Mouse (Mus musculus) frontal cortex, adult (tissue): ENCODE measurements around the gene Kcnk2.

Source experiments
- ATAC-seq: cut with Nextera tagmentation; 2 replicates; pipeline ENCODE4 v1.9.2; 2017; ENCODE audit warnings: mild to moderate bottlenecking, moderate library complexity, mixed read lengths; ENCODE audit not compliant: low TSS enrichment

Kcnk2 gene

GRCm38 (mm10) chr1:189402223-189402943 is at the start of gene Kcnk2:
TSS of gene Kcnk2 (minus strand) at chr1:189402273.
- ATAC-seq, result no peak

GRCm38 (mm10) chr1:189440741-189441140 is 38.7 kb upstream of the Kcnk2 start:
- ATAC-seq, result no peak

DNA sequence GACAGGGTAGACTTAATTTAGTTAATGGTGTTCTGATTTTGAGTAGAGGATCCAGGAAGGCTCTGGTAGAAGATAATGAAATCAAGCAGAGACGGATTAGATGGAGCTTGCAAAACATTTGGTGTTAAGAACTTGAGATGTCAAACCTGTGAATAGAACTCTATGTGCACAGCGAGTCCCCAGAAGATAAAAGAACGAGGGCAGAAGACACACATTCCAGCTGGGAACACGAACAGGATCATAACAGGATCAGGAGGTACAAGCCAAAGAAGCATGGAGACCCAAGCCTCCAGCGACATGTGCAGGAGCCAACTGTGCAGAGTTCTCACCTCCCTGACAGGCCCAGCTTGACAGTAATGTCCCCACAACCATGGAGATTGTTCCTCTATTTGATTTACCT is 35.1 kb upstream of the Kcnk2 start:
- ATAC-seq, result no peak

- no peak for ATAC-seq
These were observed 33.4 kb upstream of the Kcnk2 start for GRCm38 (mm10) chr1:189435452-189435851.

- no peak for ATAC-seq
These were observed 29.4 kb upstream of the Kcnk2 start for GRCm38 (mm10) chr1:189431479-189431878.

GRCm38 (mm10) chr1:189430534-189430933 is 28.5 kb upstream of the Kcnk2 start:
- no peak for ATAC-seq

GRCm38 (mm10) chr1:189429566-189429965 is 27.5 kb upstream of the Kcnk2 start:
- ATAC-seq, result no peak

DNA sequence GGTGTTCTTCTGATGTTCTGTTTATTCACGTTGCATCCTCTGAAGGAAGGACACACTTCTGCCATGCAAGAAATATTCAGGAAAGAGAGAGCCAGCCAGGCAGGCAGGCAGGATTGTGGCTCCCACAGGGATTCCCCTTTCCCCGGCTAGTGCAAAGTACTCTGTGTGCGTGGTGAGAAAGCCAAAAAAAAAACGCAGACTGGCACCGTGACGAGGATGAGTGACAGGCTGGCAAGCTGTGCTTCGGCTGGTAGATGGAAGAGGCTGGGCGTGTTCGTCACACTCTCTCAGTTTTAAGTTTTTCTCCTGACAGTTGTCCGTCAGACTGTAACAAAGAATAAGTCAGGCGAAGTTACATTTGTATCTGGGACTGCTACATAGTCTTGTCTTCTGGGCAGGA is 24.2 kb upstream of the Kcnk2 start:
- ATAC-seq, result peak; percentile 55; the same call in 1 of the 2 replicates

GRCm38 (mm10) chr1:189419914-189420313 is 17.8 kb upstream of the Kcnk2 start:
- no peak for ATAC-seq

- no peak for ATAC-seq
These were observed 7.8 kb upstream of the Kcnk2 start for GRCm38 (mm10) chr1:189409906-189410305.

DNA sequence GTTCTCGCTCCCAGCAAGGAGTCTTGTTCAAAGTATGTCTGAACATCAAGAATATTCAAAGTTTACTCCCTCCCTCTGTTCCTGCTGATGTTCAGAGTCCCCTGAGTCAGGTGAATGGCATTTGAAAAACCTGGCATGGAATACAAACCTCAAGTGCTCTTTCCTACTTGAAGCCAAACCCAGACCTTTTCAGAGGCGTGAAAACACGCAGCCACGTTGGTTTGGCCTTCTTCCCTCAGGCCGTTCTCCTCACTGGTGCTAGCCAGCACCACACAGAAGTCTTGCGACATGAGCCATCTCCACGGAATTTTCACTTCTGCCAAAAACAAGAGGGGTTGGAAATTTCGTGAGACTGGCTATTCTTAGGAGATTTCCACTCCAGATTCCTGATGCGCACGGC is 3.1 kb upstream of the Kcnk2 start:
- no peak for ATAC-seq

DNA sequence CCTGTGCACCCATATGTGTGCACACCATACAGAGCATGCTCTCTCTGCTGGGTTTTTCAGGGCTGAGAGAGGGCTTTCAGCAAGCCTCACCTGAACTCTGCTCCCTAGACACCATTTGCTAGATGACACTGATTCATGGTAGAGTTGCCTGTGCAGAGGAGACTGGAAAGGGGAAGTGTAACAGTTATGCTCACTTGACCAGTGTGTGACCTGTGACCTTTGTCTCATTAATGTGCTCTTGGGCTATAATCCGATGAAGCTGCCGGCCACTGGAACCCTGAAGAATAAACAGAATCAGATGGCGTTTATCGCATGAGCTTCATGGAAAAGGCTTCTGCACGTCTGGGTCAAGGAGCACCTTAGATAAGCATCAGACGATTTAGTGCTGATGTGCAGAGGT is 1.5 kb upstream of the Kcnk2 start:
- no peak for ATAC-seq

- no peak for ATAC-seq
These were observed 1.1 kb upstream of the Kcnk2 start for GRCm38 (mm10) chr1:189403139-189403538.

DNA sequence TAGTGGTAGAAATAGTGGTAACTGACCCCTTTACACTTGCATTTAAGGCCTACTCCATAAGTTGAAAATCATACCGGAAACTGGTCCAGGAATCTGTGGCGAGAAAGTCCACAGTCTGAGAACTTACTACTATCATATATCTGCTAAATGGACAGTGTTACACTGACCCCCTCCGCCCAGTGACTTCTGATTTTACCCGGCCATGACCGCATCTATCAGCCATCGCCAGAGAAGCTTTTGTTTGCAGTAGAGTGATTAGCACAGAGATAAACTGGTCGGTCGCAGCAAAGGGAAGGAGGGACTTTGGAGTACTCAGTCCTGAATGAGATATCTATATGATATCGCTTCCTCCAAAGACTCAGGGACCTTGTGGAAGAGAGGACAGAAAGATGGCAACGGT is 15.2 kb downstream of the Kcnk2 start:
- ATAC-seq, result no peak

GRCm38 (mm10) chr1:189386141-189386540 is 15.9 kb downstream of the Kcnk2 start:
- peak; percentile 67 for ATAC-seq

DNA sequence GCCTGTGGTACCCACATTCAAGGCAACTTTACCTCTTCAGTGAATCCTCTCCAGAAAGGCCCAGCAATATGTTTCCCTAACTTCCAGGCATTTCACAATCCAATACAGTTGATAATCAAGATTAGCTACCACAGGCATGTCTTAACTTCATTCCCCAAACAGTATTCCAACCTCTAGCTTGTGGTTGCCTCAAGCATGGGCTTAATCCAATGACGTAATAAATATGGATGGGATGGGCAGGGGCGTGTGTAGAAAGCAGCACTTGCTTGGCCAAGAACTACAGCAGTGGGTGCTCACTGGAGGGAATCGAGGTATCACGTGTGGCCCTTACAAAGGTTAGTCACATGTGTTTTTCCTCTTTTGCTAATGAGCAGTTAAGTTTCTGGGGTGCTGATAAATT is 34.4 kb downstream of the Kcnk2 start:
- ATAC-seq, result no peak

GRCm38 (mm10) chr1:189364188-189364587 is 37.9 kb downstream of the Kcnk2 start:
- ATAC-seq, result no peak

- no peak for ATAC-seq
These were observed 39.5 kb downstream of the Kcnk2 start for GRCm38 (mm10) chr1:189362579-189362978.

DNA sequence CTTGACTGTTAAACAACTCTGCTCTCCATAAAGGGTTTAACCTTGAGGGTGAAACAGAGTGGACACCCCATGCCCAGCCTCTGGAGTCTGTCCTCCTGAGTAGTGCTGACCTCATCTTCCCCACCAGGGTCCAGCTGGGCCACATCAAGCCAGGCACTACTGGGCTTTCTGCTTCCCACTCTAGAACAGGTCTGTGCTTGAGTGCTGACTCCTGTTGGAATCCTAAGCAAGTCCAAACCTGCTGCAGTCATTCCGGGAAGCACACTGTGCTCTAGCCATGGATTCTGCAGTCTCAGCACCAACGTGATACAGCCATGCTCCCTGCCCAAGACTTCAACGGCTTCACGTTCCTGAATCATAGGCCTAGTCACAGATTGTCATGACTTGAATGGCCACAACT is 42.4 kb downstream of the Kcnk2 start:
- ATAC-seq, result no peak

GRCm38 (mm10) chr1:189353887-189354286 is 48.2 kb downstream of the Kcnk2 start:
- ATAC-seq, result no peak

DNA sequence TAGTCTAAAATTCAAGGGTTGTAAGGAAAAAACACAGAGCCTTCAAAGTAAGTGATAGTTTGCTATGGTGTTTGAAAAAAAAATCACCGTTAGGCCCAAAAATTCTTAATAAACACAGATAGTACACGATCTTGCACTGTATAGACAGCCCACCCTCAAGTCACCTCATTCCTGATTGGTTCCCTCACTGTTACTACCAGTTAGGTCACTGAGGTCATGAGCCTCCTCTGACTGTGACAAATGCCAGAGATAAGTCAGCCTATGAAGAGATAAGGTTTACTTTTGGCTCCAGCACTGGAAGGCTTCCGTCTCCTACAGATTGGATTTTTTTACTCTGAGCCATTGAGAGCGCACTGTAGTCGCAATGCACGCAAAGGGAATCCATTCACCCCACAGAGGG is 50.3 kb downstream of the Kcnk2 start:
- no peak for ATAC-seq

GRCm38 (mm10) chr1:189349205-189349604 is 52.9 kb downstream of the Kcnk2 start:
- no peak for ATAC-seq

DNA sequence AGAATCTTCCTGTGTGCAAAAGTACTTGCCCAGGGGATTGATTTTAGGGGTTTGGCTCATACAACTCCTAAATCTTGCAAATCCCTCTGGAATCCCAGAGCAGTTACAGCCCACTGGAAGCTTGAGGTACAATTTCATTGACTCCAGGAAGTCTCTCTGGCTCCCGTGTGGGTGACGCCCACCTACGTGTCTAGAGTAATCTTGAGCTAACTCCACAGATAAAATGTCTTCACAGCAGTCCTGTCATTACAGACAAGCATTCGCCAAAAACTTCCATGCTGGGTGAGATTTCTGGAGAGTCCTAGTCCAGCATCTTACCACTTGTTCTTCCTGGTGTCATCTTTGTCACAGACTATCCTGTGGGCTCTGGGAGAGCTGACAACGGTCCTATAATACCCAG is 56.9 kb downstream of the Kcnk2 start:
- ATAC-seq, result no peak; the same call in 1 of the 2 replicates
